Comparison of ENCODE assay signal across 8 mouse cellular contexts in genomic region chr17:86167320-86168230, GRCm38 (mm10). TPM values are rescaled to one million over a fixed set of nuclear protein-coding genes. Genes with fewer than 3 reads are reported as not detected.
A peak's percentile ranks its signal among the peaks of the same experiment; 100 is the strongest.
DNase-seq lines count a peak whose midpoint lies in the region; ATAC-seq lines count a peak whose summit lies in the region.

Gene Prkce, plus strand, starts transcription at chr17:86167785.

- under 1% methylated on average over 114 of the region's 115 CpGs for WGBS in hindbrain, embryonic 10.5 days

- H3K4me3 ChIP-seq in hindbrain, embryonic 10.5 days: peak within 1 kb of the TSS; percentile 80

- peak within 1 kb of the TSS; percentile 94 for H3K27ac ChIP-seq in hindbrain, embryonic 10.5 days

- H3K9me3 ChIP-seq in hindbrain, embryonic 10.5 days: no peaks in the 10 kb centered on the region

- H3K4me1 ChIP-seq in hindbrain, embryonic 10.5 days (replicated peaks): peaks cover 45% of the 10 kb centered on the region

- peak; percentile 94 for DNase-seq in Muller cell, postnatal 12 days (ENCODE audit: inconsistent ontology term)
- peak; percentile 84 for DNase-seq in cerebellum, adult 9-10 months
- peak; percentile 90 for DNase-seq in hindbrain, embryonic 10.5 days (ENCODE audit: low spot score)
- DNase-seq in layer of hippocampus, postnatal 25 days (ENCODE audit: extremely low spot score in 1 of 2, low spot score in 1 of 2): peak; percentile 76 to 78
- DNase-seq in lung, postnatal 25 days (ENCODE audit: low spot score): peak; percentile 89
- DNase-seq in retina, adult 2 months (ENCODE audit: low read depth, low spot score): peak; percentile 68
- DNase-seq in thymus, postnatal 25 days: peak; percentile 83

- ATAC-seq in frontal cortex, adult (ENCODE audit: low TSS enrichment): peak; percentile 62

- peaks cover under 1% of the 10 kb centered on the region; the same call in 1 of the 2 replicates for H3K36me3 ChIP-seq in hindbrain, embryonic 10.5 days

- H3K27me3 ChIP-seq in hindbrain, embryonic 10.5 days (ENCODE audit: insufficient read depth, poor library complexity, severe bottlenecking): peaks cover 25% of the 10 kb centered on the region

RNA-seq across cellular contexts. Expression of gene Prkce, which starts in this region (rescaled TPM):
- 4.4 and 4.9 TPM in 2 replicates for polyA plus RNA-seq in hindbrain, embryonic 10.5 days (2016; fragmentation: Nextera tagmentation; extraction: Ambion mirVana)
- total RNA-seq in layer of hippocampus, postnatal 25 days (2021): 100 to 1,000 TPM; 388 to 432 TPM

Comparison
In these comparisons a context has a peak if more than half of its experiments do, and no peak if none do; other contexts are left out.
1. Peak in every context shown above with its lines: DNase-seq, ATAC-seq, H3K4me3 ChIP-seq and H3K27ac ChIP-seq.